Mouse (Mus musculus) limb, embryonic 15.5 days (tissue): ENCODE measurements around the gene Hesx1. TPM values are rescaled to one million over a fixed set of nuclear protein-coding genes. Genes with fewer than 3 reads are reported as not detected.
"Not testable (repeated sequence)": the region's sequence is repeated elsewhere in the genome, so short reads cannot be mapped to it uniquely, and the experiment has no call there.

ENCODE experiments used
- ATAC-seq: fragments of 200-750 bp; cut with Nextera tagmentation; 2 replicates; pipeline ENCODE4 v1.8.0; 2017; ENCODE audit warnings: low read depth, moderate TSS enrichment; ENCODE audit not compliant: insufficient number of reproducible peaks, low FRiP score, low TSS enrichment
- H3K27ac ChIP-seq: fragments of 300-500 bp; sonication (generic); 2 replicates; pipeline ENCODE4 v1.5.1; 2015; ENCODE audit warnings: moderate library complexity, mild to moderate bottlenecking, inconsistent platforms
- H3K27me3 ChIP-seq: fragments of 300-500 bp; sonication (generic); 2 replicates; pipeline ENCODE4 v1.6.1; 2015; ENCODE audit warnings: inconsistent platforms
- H3K36me3 ChIP-seq: fragments of 300-500 bp; sonication (generic); 2 replicates; pipeline ENCODE4 v1.6.1; 2015; ENCODE audit warnings: inconsistent platforms
- H3K4me1 ChIP-seq: fragments of 300-500 bp; sonication (generic); 2 replicates; pipeline ENCODE4 v1.6.1; 2015; ENCODE audit warnings: inconsistent platforms
- H3K4me2 ChIP-seq: fragments of 300-500 bp; sonication (generic); 2 replicates; pipeline ENCODE4 v1.6.1; 2015; ENCODE audit warnings: mild to moderate bottlenecking, inconsistent platforms
- H3K4me3 ChIP-seq: fragments of 300-500 bp; sonication (generic); 2 replicates; pipeline ENCODE4 v1.5.1; 2015; ENCODE audit warnings: mild to moderate bottlenecking, inconsistent platforms
- H3K9ac ChIP-seq: fragments of 300-500 bp; sonication (generic); 2 replicates; pipeline ENCODE4 v1.6.1; 2015; ENCODE audit warnings: inconsistent platforms
- H3K9me3 ChIP-seq: fragments of 300-500 bp; sonication (generic); 2 replicates; pipeline ENCODE4 v1.6.1; 2016; ENCODE audit warnings: inconsistent platforms
- WGBS: fragments of 180-500 bp; shearing (Covaris S2); methylation state at CpG from one replicate; pipeline ENCODE4 v1.1.7; 2015; 5-methylcytosine and 5-hydroxymethylcytosine counted together
- polyA plus RNA-seq: library from polyadenylated mRNA; unstranded; fragments of >200 nt; fragmentation: Nextera tagmentation; extraction: Ambion mirVana; gene quantifications from 2 replicates; pipeline ENCODE4 v1.2.1, GENCODE M21; 2015

Gene Hesx1
- 0.24 TPM in 1 of 2 replicates, not detected in the other for polyA plus RNA-seq

GRCm38 (mm10) chr14:26994211-26994741 is at the start of gene Hesx1:
TSS of gene Hesx1 (plus strand) at chr14:26994416.
- H3K27me3 ChIP-seq = no peaks in the 10 kb centered on the region
- no peak within 1 kb of the TSS for H3K9ac ChIP-seq
- no peaks in the 10 kb centered on the region for H3K36me3 ChIP-seq
- H3K27ac ChIP-seq = peak within 1 kb of the TSS; percentile 69
- H3K4me2 ChIP-seq = peak within 1 kb of the TSS; percentile 51
- no peaks in the 10 kb centered on the region for H3K9me3 ChIP-seq
- H3K4me3 ChIP-seq = peak within 1 kb of the TSS; percentile 35
- peaks cover 18% of the 10 kb centered on the region for H3K4me1 ChIP-seq
- WGBS = 9% methylated on average over 16 of the region's 16 CpGs
- no peak for ATAC-seq

- not testable (repeated sequence) for H3K27ac ChIP-seq, H3K27me3 ChIP-seq, H3K4me3 ChIP-seq, H3K9ac ChIP-seq, H3K4me2 ChIP-seq, ATAC-seq, H3K9me3 ChIP-seq, H3K4me1 ChIP-seq
- H3K36me3 ChIP-seq = peaks cover 36% of the 10 kb centered on the region
- WGBS = 86% methylated on average over 2 of the region's 2 CpGs
Measured at GRCm38 (mm10) chr14:26956139-26956538, 38.1 kb upstream of the Hesx1 start.

DNA sequence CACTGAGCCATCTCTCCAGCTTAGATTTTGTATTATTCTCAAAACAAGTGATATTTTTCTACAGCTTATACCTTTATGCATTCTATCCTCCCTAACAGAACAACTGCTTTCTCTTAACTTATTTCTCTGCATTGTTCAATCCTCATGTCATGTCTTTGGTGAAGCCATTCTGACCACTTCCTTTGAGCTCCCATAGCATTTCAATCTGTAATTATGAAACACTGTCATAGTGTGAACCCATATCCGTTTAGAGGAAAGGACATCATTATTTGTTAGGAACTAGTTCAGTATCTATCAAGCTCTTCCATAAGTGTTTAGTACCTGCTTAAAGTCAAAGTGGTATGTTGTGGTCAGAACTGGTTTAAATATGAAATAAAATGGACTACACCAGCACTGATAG is 33.7 kb upstream of the Hesx1 start:
- H3K4me3 ChIP-seq = no peak overlapping the region
- WGBS = 73% methylated on average over 1 of the region's 1 CpGs
- H3K4me2 ChIP-seq = no peak overlapping the region
- no peaks in the 10 kb centered on the region for H3K27me3 ChIP-seq
- H3K9me3 ChIP-seq = no peaks in the 10 kb centered on the region
- ATAC-seq = no peak
- no peaks in the 10 kb centered on the region for H3K4me1 ChIP-seq
- H3K9ac ChIP-seq = no peak overlapping the region
- no peak overlapping the region for H3K27ac ChIP-seq
- peaks cover 25% of the 10 kb centered on the region for H3K36me3 ChIP-seq

GRCm38 (mm10) chr14:26969164-26969563 is 25.1 kb upstream of the Hesx1 start:
- WGBS = 69% methylated on average over 3 of the region's 3 CpGs
- peak overlapping the region; percentile 90 for H3K4me3 ChIP-seq
- 0 out of 2 replicates have a peak, but pooled peaks cover 7% of the 10 kb centered on the region for H3K4me1 ChIP-seq
- no peaks in the 10 kb centered on the region for H3K27me3 ChIP-seq
- ATAC-seq = no peak
- peak overlapping the region; percentile 45 for H3K4me2 ChIP-seq
- H3K27ac ChIP-seq = no peak overlapping the region
- no peak overlapping the region for H3K9ac ChIP-seq
- H3K9me3 ChIP-seq = no peaks in the 10 kb centered on the region
- H3K36me3 ChIP-seq = no peaks in the 10 kb centered on the region

GRCm38 (mm10) chr14:26969856-26970407 is 24.3 kb upstream of the Hesx1 start:
- H3K9ac ChIP-seq = peak overlapping the region; percentile 81

DNA sequence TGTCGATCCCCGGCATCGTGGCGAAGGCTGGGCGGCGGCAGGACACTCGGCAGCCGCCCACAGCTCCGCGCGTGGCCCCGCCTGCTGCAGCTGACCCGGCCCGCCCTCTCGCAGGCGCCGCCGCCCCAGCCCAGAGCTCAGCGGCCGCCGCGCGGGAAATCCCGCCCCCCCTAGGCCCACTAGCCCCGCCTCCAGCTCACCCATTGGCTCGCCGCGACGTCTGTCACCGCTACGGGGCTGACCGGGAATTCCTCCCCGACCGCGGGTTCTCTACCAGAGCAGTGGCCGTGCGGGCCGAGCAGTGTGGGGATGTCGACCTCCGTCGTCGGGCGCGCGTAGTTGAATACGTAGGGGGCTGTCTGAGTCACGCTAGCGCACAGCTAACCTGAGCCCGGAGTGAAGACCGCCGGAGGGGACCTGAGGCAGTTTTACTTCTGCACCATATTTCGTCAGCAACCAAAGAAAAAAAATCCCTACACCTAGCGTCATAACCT is 23.7 kb upstream of the Hesx1 start:
- Histone ChIP-seq H3K27me3 (no peaks in the 10 kb centered on the region), H3K9ac (peak overlapping the region; percentile 81), H3K9me3 (no peaks in the 10 kb centered on the region), H3K4me3 (peak overlapping the region; percentile 90), H3K4me2 (peak overlapping the region; percentile 48), H3K36me3 (no peaks in the 10 kb centered on the region), H3K27ac (peak overlapping the region; percentile 92), H3K4me1 (0 out of 2 replicates have a peak, but pooled peaks cover 7% of the 10 kb centered on the region)
- under 1% methylated on average over 49 of the region's 53 CpGs for WGBS
- peak; percentile 99 for ATAC-seq

More at GRCm38 (mm10) chr14:26969856-26970407, 24.3 kb upstream of the Hesx1 start:
- no peaks in the 10 kb centered on the region for H3K36me3 ChIP-seq
- 0 out of 2 replicates have a peak, but pooled peaks cover 7% of the 10 kb centered on the region for H3K4me1 ChIP-seq
- under 1% methylated on average over 62 of the region's 62 CpGs for WGBS
- no peaks in the 10 kb centered on the region for H3K27me3 ChIP-seq
- ATAC-seq = peak; percentile 7; the same call in 1 of the 2 replicates
- H3K9me3 ChIP-seq = no peaks in the 10 kb centered on the region
- H3K27ac ChIP-seq = peak overlapping the region; percentile 92
- peak overlapping the region; percentile 90 for H3K4me3 ChIP-seq
- peak overlapping the region; percentile 45 for H3K4me2 ChIP-seq

GRCm38 (mm10) chr14:26971106-26971789 is 23.0 kb upstream of the Hesx1 start, which contains the start of gene Appl1:
TSS of gene Appl1 (minus strand) at chr14:26971232.
- peak within 1 kb of the TSS; percentile 48 for H3K4me2 ChIP-seq
- H3K9ac ChIP-seq = peak within 1 kb of the TSS; percentile 81
- no peaks in the 10 kb centered on the region for H3K36me3 ChIP-seq
- no peaks in the 10 kb centered on the region for H3K9me3 ChIP-seq
- H3K4me1 ChIP-seq = 0 out of 2 replicates have a peak, but pooled peaks cover 7% of the 10 kb centered on the region
- peak within 1 kb of the TSS; percentile 90 for H3K4me3 ChIP-seq
- ATAC-seq = no peak
- 38% methylated on average over 10 of the region's 10 CpGs for WGBS
- peak within 1 kb of the TSS; percentile 92 for H3K27ac ChIP-seq
- H3K27me3 ChIP-seq = no peaks in the 10 kb centered on the region

DNA sequence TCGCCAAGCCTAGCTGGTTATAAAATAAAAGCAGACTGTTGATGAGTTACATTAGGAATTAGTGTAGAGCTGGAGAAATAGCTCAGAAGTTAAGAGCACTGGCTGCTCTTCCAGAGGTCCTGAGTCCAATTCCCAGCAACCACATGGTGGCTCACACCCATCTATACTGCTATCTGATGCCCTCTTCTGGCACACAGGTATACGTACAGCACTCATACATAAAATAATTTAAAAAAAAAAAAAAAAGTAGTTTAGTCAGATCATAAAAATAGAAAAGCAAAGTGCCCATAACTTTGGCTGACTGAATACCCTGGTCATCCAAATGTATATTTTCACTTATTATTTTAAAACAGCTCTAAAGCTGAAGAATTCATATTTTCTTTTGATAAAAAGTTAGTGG is 21.1 kb upstream of the Hesx1 start:
- no peak overlapping the region for H3K4me2 ChIP-seq
- no peak overlapping the region for H3K9ac ChIP-seq
- H3K36me3 ChIP-seq = no peaks in the 10 kb centered on the region
- H3K27ac ChIP-seq = no peak overlapping the region
- no peak for ATAC-seq
- 75% methylated on average over 2 of the region's 2 CpGs for WGBS
- no peaks in the 10 kb centered on the region for H3K9me3 ChIP-seq
- H3K27me3 ChIP-seq = no peaks in the 10 kb centered on the region
- H3K4me3 ChIP-seq = no peak overlapping the region
- peaks cover 8% of the 10 kb centered on the region; the same call in 1 of the 2 replicates for H3K4me1 ChIP-seq

GRCm38 (mm10) chr14:26975490-26975889 is 18.7 kb upstream of the Hesx1 start:
- Histone ChIP-seq H3K27me3 (no peaks in the 10 kb centered on the region), H3K4me1 (peaks cover 6% of the 10 kb centered on the region; the same call in 1 of the 2 replicates), H3K9ac (no peak overlapping the region), H3K4me3 (no peak overlapping the region), H3K27ac (no peak overlapping the region), H3K4me2 (no peak overlapping the region), H3K36me3 (no peaks in the 10 kb centered on the region), H3K9me3 (no peaks in the 10 kb centered on the region)
- 70% methylated on average over 3 of the region's 3 CpGs for WGBS
- ATAC-seq = no peak

DNA sequence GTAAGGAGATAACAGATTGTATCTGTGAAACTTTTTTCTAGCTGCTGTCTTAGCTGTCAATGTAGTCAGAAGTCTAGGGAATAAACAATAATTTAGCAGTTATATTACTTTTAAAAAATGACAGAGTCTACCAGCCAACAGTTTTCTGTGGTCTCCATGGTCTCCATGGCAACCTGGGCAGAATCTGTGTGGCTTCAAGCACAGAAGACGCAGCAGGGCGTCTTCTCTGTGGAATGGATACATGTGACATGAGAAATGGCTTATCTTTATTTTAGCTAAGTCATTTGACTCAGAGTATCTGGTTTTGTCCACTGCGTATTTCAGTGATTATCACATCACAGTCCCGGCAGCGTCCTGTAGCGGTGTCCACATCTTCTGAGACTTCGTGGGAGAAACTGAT is 18.0 kb upstream of the Hesx1 start:
- Histone ChIP-seq H3K4me1 (peaks cover 4% of the 10 kb centered on the region; the same call in 1 of the 2 replicates), H3K4me3 (no peak overlapping the region), H3K9me3 (peaks cover 5% of the 10 kb centered on the region; the same call in 1 of the 2 replicates), H3K27me3 (no peaks in the 10 kb centered on the region), H3K36me3 (no peaks in the 10 kb centered on the region), H3K4me2 (no peak overlapping the region), H3K9ac (no peak overlapping the region), H3K27ac (no peak overlapping the region)
- 73% methylated on average over 7 of the region's 7 CpGs for WGBS
- ATAC-seq = no peak

GRCm38 (mm10) chr14:26977500-26977899 is 16.7 kb upstream of the Hesx1 start:
- H3K4me3 ChIP-seq = no peak overlapping the region
- WGBS = 35% methylated on average over 2 of the region's 2 CpGs
- no peak overlapping the region for H3K4me2 ChIP-seq
- peaks cover 5% of the 10 kb centered on the region; the same call in 1 of the 2 replicates for H3K9me3 ChIP-seq
- H3K4me1 ChIP-seq = peaks cover 2% of the 10 kb centered on the region; the same call in 1 of the 2 replicates
- no peak for ATAC-seq
- H3K27me3 ChIP-seq = no peaks in the 10 kb centered on the region
- no peak overlapping the region for H3K27ac ChIP-seq
- no peak overlapping the region for H3K9ac ChIP-seq
- no peaks in the 10 kb centered on the region for H3K36me3 ChIP-seq

DNA sequence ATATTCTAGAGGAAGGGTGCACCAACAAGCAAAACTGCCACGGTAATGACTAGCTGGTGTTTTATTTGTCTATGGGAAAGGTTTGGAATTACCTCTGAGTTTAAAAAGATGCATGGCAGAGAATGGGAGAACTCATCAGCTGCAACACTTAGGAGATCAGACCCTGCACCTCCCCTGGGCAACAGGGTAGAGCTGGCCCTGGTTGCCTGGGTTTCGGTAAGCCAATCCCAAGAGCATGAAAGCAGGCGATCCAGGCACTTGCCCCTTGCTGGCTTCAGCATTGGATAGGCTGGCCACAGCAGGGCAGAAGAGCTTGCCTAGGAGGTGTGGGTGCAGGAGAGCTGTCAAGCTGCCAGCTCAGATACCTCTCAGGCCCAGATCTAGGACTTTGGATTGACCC is 14.4 kb upstream of the Hesx1 start:
- peaks cover 2% of the 10 kb centered on the region; the same call in 1 of the 2 replicates for H3K4me1 ChIP-seq
- no peak overlapping the region for H3K27ac ChIP-seq
- WGBS = 86% methylated on average over 3 of the region's 3 CpGs
- no peak overlapping the region for H3K9ac ChIP-seq
- peaks cover 5% of the 10 kb centered on the region; the same call in 1 of the 2 replicates for H3K9me3 ChIP-seq
- no peaks in the 10 kb centered on the region for H3K27me3 ChIP-seq
- ATAC-seq = no peak
- no peak overlapping the region for H3K4me3 ChIP-seq
- H3K4me2 ChIP-seq = no peak overlapping the region
- H3K36me3 ChIP-seq = no peaks in the 10 kb centered on the region
